In the genomic region with DNA sequence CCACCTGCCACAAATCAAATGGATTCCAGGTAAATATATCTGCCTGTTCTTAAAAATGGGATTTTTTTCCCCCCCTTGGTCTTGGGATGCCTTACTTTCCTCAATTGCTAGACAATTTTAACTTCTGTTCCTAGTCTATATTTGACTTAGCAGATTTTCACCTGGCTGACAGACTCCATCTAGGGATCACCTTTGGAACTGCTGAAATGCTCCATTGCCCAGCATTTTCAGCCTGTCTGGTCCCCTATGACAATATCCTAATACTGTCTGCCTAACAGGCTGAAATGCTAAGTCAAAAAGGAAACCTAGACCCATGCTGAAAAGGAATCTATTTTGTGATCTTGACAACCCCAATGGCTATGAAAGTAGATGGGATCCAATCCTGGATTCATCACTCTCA, we compare ENCODE assay signal across 9 mouse cellular contexts. TPM values are rescaled to one million over a fixed set of nuclear protein-coding genes. Genes with fewer than 3 reads are reported as not detected.
DNase-seq lines count a peak whose midpoint lies in the region; ATAC-seq and TF ChIP-seq lines count a peak whose summit lies in the region.
"Had no signal": no experiment of that assay in that cellular context is flagged by ENCODE, and none has a peak within 500 bp of the region (broad histone marks: within the 10 kb centered on the region; RNA-seq: fewer than 3 reads in every experiment).

No protein-coding gene starts in this region.

- no peaks in the 10 kb centered on the region for H3K9me3 ChIP-seq in hindbrain, postnatal 0 days (ENCODE audit: low read length)
- H3K9me3 ChIP-seq in midbrain, postnatal 0 days (ENCODE audit: low read length) = no peaks in the 10 kb centered on the region
- no peaks in the 10 kb centered on the region for H3K9me3 ChIP-seq in forebrain, embryonic 10.5 days
- H3K9me3 ChIP-seq: embryonic facial prominence, embryonic 15.5 days had no signal

- no peak for ATAC-seq in CD4-positive, CD25-positive, alpha-beta regulatory T cell, adult 4 months
- ATAC-seq in hindbrain, postnatal 0 days = peak; percentile 74; the same call in 1 of the 2 replicates
- ATAC-seq in midbrain, postnatal 0 days (ENCODE audit: low FRiP score) = peak; percentile 39; the same call in 1 of the 2 replicates

- intact Hi-C loops in left cerebral cortex, postnatal 10 days (cut with DNase I) = no loop called here

- peak; percentile 63 for TF ChIP-seq CTCF in hindbrain, postnatal 0 days (IDR thresholded peaks at IDR 0.05; ENCODE audit: low read depth)
- peak; percentile 74 for TF ChIP-seq CTCF in midbrain, postnatal 0 days (IDR thresholded peaks at IDR 0.05)

- no peak overlapping the region for H3K4me2 ChIP-seq in hindbrain, postnatal 0 days (ENCODE audit: low read depth, low read length)
- H3K4me2 ChIP-seq in midbrain, postnatal 0 days (ENCODE audit: low read depth, low read length, poor library complexity, severe bottlenecking) = no peak overlapping the region
- H3K4me2 ChIP-seq: embryonic facial prominence, embryonic 15.5 days had no signal

- H3K9ac ChIP-seq in hindbrain, postnatal 0 days (replicated peaks; ENCODE audit: low read length) = no peak overlapping the region
- H3K9ac ChIP-seq in midbrain, postnatal 0 days (replicated peaks; ENCODE audit: low read length, poor library complexity, severe bottlenecking) = no peak overlapping the region
- H3K9ac ChIP-seq: embryonic facial prominence, embryonic 15.5 days had no signal

- H3K27me3 ChIP-seq in hindbrain, postnatal 0 days (ENCODE audit: insufficient read depth, low read length) = no peaks in the 10 kb centered on the region
- no peaks in the 10 kb centered on the region for H3K27me3 ChIP-seq in midbrain, postnatal 0 days (ENCODE audit: insufficient read depth, low read length)
- H3K27me3 ChIP-seq in forebrain, embryonic 10.5 days (ENCODE audit: poor library complexity, severe bottlenecking) = no peaks in the 10 kb centered on the region
- H3K27me3 ChIP-seq: embryonic facial prominence, embryonic 15.5 days had no signal

- no peaks in the 10 kb centered on the region for H3K36me3 ChIP-seq in hindbrain, postnatal 0 days (ENCODE audit: insufficient read depth, low read length)
- H3K36me3 ChIP-seq in midbrain, postnatal 0 days (ENCODE audit: insufficient read depth, low read length) = peaks cover 6% of the 10 kb centered on the region
- H3K36me3 ChIP-seq in forebrain, embryonic 10.5 days (replicated peaks) = peaks cover 15% of the 10 kb centered on the region
- H3K36me3 ChIP-seq: embryonic facial prominence, embryonic 15.5 days had no signal

- H3K4me1 ChIP-seq in hindbrain, postnatal 0 days (ENCODE audit: insufficient read depth, low read length) = no peaks in the 10 kb centered on the region
- no peaks in the 10 kb centered on the region for H3K4me1 ChIP-seq in midbrain, postnatal 0 days (ENCODE audit: insufficient read depth, low read length)
- H3K4me1 ChIP-seq in forebrain, embryonic 10.5 days = no peaks in the 10 kb centered on the region
- H3K4me1 ChIP-seq: embryonic facial prominence, embryonic 15.5 days had no signal

- no peak overlapping the region for H3K4me3 ChIP-seq in hindbrain, postnatal 0 days (ENCODE audit: low read length)
- no peak overlapping the region for H3K4me3 ChIP-seq in midbrain, postnatal 0 days (ENCODE audit: low read depth, low read length)
- no peak overlapping the region for H3K4me3 ChIP-seq in forebrain, embryonic 10.5 days
- H3K4me3 ChIP-seq: embryonic facial prominence, embryonic 15.5 days had no signal

- H3K27ac ChIP-seq in hindbrain, postnatal 0 days = no peak overlapping the region
- no peak overlapping the region for H3K27ac ChIP-seq in midbrain, postnatal 0 days (ENCODE audit: low read depth, low read length)
- no peak overlapping the region for H3K27ac ChIP-seq in forebrain, embryonic 10.5 days
- H3K27ac ChIP-seq: embryonic facial prominence, embryonic 15.5 days had no signal

- DNase-seq in CD4-positive, CD25-positive, alpha-beta regulatory T cell, adult 2 months (ENCODE audit: low read depth, low spot score) = peak; percentile 23
- DNase-seq in left cerebral cortex, adult 11 months (ENCODE audit: low spot score) = peak; percentile 19
- DNase-seq in left cerebral cortex, postnatal 10 days (ENCODE audit: extremely low spot score in 1 of 2, low spot score in 2 of 2) = no peak
- DNase-seq in R1 (ENCODE audit: low read depth, low spot score) = peak; percentile 33
- peak; percentile 48 for DNase-seq in hindbrain, postnatal 0 days (ENCODE audit: low spot score)
- DNase-seq in midbrain, postnatal 0 days (ENCODE audit: low spot score) = peak; percentile 46
- no peak for DNase-seq in forebrain, embryonic 10.5 days (ENCODE audit: extremely low spot score, low spot score)

RNA-seq across cellular contexts. Expression of a gene that starts 31.7 kb away (rescaled TPM):
- under 1 TPM in 1 of 2 experiments, not detected in 1; 0.54 TPM for polyA plus RNA-seq in CD4-positive, CD25-positive, alpha-beta regulatory T cell, adult 4 months (2017; shearing (Covaris generic))
- total RNA-seq in left cerebral cortex, postnatal 10 days (2021) = 1 to 10 TPM; 5.7 to 6.1 TPM
- 11.1 and 13.5 TPM in 2 replicates for total RNA-seq in hindbrain, postnatal 0 days (2014; rRNA removed)
- 10.3 and 10.6 TPM in 2 replicates for polyA plus RNA-seq in hindbrain, postnatal 0 days (2015; fragmentation: Nextera tagmentation; extraction: Ambion mirVana)
- 12.1 and 20.1 TPM in 2 replicates for total RNA-seq in midbrain, postnatal 0 days (2014; rRNA removed)
- 9.9 and 11.9 TPM in 2 replicates for polyA plus RNA-seq in midbrain, postnatal 0 days (2015; fragmentation: Nextera tagmentation; extraction: Ambion mirVana)
- polyA plus RNA-seq in forebrain, embryonic 10.5 days (2016; fragmentation: Nextera tagmentation; extraction: Ambion mirVana) = 18.5 and 19.4 TPM in 2 replicates

RNA-seq across cellular contexts. Expression of a gene that starts 59.7 kb away (rescaled TPM):
- polyA plus RNA-seq in CD4-positive, CD25-positive, alpha-beta regulatory T cell, adult 4 months (2017; shearing (Covaris generic)) = not detected
- 10 to 100 TPM; 11.7 to 12.2 TPM for total RNA-seq in left cerebral cortex, postnatal 10 days (2021)
- total RNA-seq in hindbrain, postnatal 0 days (2014; rRNA removed) = 6.8 and 6.9 TPM in 2 replicates
- 2.5 and 2.8 TPM in 2 replicates for polyA plus RNA-seq in hindbrain, postnatal 0 days (2015; fragmentation: Nextera tagmentation; extraction: Ambion mirVana)
- 5.4 and 10.0 TPM in 2 replicates for total RNA-seq in midbrain, postnatal 0 days (2014; rRNA removed)
- 2.2 and 2.6 TPM in 2 replicates for polyA plus RNA-seq in midbrain, postnatal 0 days (2015; fragmentation: Nextera tagmentation; extraction: Ambion mirVana)
- 2.7 and 3.1 TPM in 2 replicates for polyA plus RNA-seq in forebrain, embryonic 10.5 days (2016; fragmentation: Nextera tagmentation; extraction: Ambion mirVana)

Comparison
In these comparisons a context has a peak if more than half of its experiments do, and no peak if none do; other contexts are left out.
1. DNase-seq: peak in CD4-positive, CD25-positive, alpha-beta regulatory T cell, adult 2 months (single experiment), left cerebral cortex, adult 11 months (single experiment), R1 (single experiment), hindbrain, postnatal 0 days (single experiment) and midbrain, postnatal 0 days (single experiment); none in left cerebral cortex, postnatal 10 days (0 of 2) and forebrain, embryonic 10.5 days (single experiment).